Mouse (Mus musculus) heart, embryonic 15.5 days (tissue): ENCODE measurements around the gene Zdhhc22. TPM values are rescaled to one million over a fixed set of nuclear protein-coding genes. Genes with fewer than 3 reads are reported as not detected.

Source experiments
- ATAC-seq: fragments of 200-750 bp; cut with Nextera tagmentation; replicated peaks from 2 replicates; pipeline ENCODE4 v1.8.0; 2017; ENCODE audit warnings: low read depth, moderate TSS enrichment; ENCODE audit not compliant: insufficient number of reproducible peaks, insufficient read depth, low FRiP score
- H3K27ac ChIP-seq: fragments of 300-500 bp; sonication (generic); 2 replicates; pipeline ENCODE4 v1.5.1; 2015; ENCODE audit warnings: mild to moderate bottlenecking, inconsistent platforms
- H3K27me3 ChIP-seq: fragments of 300-500 bp; sonication (generic); 2 replicates; pipeline ENCODE4 v1.6.1; 2015; ENCODE audit warnings: inconsistent platforms
- H3K36me3 ChIP-seq: fragments of 300-500 bp; sonication (generic); 2 replicates; pipeline ENCODE4 v1.6.1; 2015; ENCODE audit warnings: mild to moderate bottlenecking, inconsistent platforms
- H3K4me1 ChIP-seq: fragments of 300-500 bp; sonication (generic); replicated peaks from 2 replicates; pipeline ENCODE4 v1.6.1; 2015; ENCODE audit warnings: inconsistent platforms
- H3K4me2 ChIP-seq: fragments of 300-500 bp; sonication (generic); 2 replicates; pipeline ENCODE4 v1.6.1; 2015; ENCODE audit warnings: inconsistent platforms, mild to moderate bottlenecking, moderate library complexity
- H3K4me3 ChIP-seq: fragments of 300-500 bp; sonication (generic); 2 replicates; pipeline ENCODE4 v1.5.1; 2015; ENCODE audit warnings: mild to moderate bottlenecking, inconsistent platforms
- H3K9ac ChIP-seq: fragments of 300-500 bp; sonication (generic); 2 replicates; pipeline ENCODE4 v1.6.1; 2015; ENCODE audit warnings: mild to moderate bottlenecking, inconsistent platforms
- H3K9me3 ChIP-seq: fragments of 300-500 bp; sonication (generic); replicated peaks from 2 replicates; pipeline ENCODE4 v1.6.1; 2016; ENCODE audit warnings: inconsistent platforms
- WGBS: fragments of 180-500 bp; shearing (Covaris S2); methylation state at CpG from one replicate; pipeline ENCODE4 v1.1.7; 2015; ENCODE audit warnings: mixed read lengths; 5-methylcytosine and 5-hydroxymethylcytosine counted together
- polyA plus RNA-seq: library from polyadenylated mRNA; unstranded; fragments of >200 nt; fragmentation: Nextera tagmentation; extraction: Ambion mirVana; gene quantifications from 2 replicates; pipeline ENCODE4 v1.2.1, GENCODE M21; 2015

Zdhhc22 gene
- polyA plus RNA-seq, 1 experiment from 2014 or later: not detected

DNA sequence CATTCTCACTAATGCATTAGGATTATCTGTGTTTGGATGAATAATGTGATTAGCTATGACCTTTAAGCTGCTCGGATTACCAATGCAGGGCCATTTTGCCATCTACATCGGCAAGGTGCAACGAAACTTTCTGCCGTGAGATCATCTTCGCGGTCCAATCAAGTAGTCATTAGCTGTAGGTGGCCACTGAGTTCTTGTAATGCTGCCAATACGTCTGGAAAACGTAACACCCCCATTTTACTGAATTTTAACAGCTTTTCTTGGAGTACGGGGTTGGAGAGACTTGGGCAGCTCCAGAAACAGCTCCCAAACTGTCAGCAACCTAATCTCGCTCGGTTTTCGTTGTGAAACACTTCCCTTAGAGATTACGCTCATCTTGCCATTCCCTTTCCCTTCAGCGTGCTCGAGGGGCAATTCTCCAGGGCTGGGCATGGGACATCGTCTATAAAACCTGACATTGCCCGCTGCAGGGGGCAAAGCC, 43.9 kb downstream of the Zdhhc22 start:
- 2% methylated on average over 17 of the region's 17 CpGs for WGBS
- no peaks in the 10 kb centered on the region for H3K36me3 ChIP-seq
- H3K4me2 ChIP-seq: peak overlapping the region; percentile 79
- H3K9me3 ChIP-seq: no peaks in the 10 kb centered on the region
- no peaks in the 10 kb centered on the region for H3K27me3 ChIP-seq
- peak overlapping the region; percentile 99 for H3K27ac ChIP-seq
- H3K9ac ChIP-seq: peak overlapping the region; percentile 77
- H3K4me1 ChIP-seq: peaks cover 43% of the 10 kb centered on the region
- H3K4me3 ChIP-seq: peak overlapping the region; percentile 67
- no peak for ATAC-seq

DNA sequence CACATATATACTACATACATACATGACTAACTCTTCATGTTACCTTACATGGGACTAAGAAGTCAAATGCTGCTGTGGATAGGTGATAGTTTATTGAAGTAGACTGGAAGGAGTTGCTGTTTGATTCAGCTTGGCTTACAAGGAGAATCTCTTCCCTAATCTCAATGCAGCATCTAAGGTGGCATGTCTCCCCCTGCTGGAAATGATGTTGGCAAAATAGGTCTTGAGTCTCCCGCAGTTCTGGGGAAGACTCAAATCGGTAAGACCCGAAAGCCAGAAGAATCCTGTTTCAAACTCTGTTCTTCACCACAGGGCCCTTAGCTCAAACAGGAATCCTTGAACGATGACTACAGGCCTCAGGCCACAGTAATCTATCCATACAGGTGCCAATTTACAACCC, 45.1 kb downstream of the Zdhhc22 start:
- H3K4me3 ChIP-seq: no peak overlapping the region
- H3K27ac ChIP-seq: no peak overlapping the region
- no peaks in the 10 kb centered on the region for H3K27me3 ChIP-seq
- no peaks in the 10 kb centered on the region for H3K9me3 ChIP-seq
- no peak overlapping the region for H3K4me2 ChIP-seq
- H3K4me1 ChIP-seq: peaks cover 47% of the 10 kb centered on the region
- WGBS: 15% methylated on average over 4 of the region's 4 CpGs
- no peak for ATAC-seq
- no peaks in the 10 kb centered on the region for H3K36me3 ChIP-seq
- H3K9ac ChIP-seq: no peak overlapping the region

DNA sequence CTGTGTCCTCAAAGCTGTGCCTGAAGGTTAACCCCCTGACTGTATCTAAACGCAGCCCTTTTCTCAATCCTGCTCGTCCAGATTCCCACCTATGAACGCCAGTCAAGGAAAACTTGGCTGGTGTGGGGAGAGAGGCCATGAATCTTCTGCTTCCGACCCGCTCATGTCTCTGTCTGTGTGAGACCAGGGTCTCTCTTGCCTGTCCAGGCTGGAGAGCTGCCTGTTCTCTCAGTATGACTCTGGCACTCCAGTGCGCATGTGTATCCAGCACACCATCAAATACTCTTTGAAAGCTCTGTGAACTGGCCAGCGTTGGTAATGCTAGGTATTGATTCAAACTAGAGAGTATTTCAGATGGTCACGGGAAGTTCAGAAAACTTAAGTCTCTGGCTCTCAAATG, 46.8 kb downstream of the Zdhhc22 start:
- H3K9me3 ChIP-seq: no peaks in the 10 kb centered on the region
- no peak overlapping the region for H3K4me2 ChIP-seq
- H3K9ac ChIP-seq: no peak overlapping the region
- no peaks in the 10 kb centered on the region for H3K36me3 ChIP-seq
- peaks cover 33% of the 10 kb centered on the region for H3K4me1 ChIP-seq
- WGBS: 84% methylated on average over 8 of the region's 8 CpGs
- no peaks in the 10 kb centered on the region for H3K27me3 ChIP-seq
- no peak for ATAC-seq
- H3K4me3 ChIP-seq: no peak overlapping the region
- H3K27ac ChIP-seq: no peak overlapping the region

DNA sequence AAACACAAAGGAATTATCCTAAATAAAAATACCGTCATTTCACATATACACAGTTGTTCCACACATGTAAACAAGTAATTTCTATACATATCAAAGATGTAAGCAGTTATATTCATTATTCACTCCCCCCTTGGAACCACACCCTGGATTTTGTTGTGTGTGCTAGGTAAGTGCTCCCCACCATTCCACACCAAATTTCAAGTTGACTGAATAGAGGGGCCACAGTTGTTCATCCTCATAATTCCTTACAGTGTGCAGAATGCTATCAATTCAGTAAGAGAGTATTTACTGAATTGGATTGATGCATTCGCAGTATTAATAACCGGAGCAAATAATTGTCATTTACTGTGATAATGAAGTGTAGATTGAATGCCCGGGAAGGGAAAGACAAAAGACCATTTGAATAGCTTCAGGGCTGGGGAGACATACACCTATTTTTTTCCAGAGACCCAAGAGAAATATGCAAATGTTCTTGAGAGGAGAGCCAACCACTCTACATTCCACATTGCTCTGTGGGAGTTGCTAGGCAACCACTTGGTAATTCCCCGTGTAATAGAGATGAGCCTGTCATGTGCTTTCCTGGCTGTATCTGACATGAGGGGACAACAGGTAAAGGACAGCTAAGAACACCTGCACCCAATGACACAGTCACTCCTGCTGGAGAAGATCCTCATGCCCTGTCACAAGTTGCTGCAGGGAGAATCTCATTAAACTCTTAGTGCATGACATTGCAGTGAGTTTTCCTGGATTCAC, 48.3 kb downstream of the Zdhhc22 start:
- H3K4me2 ChIP-seq: peak overlapping the region; percentile 26; the same call in 1 of the 2 replicates
- H3K36me3 ChIP-seq: no peaks in the 10 kb centered on the region
- no peaks in the 10 kb centered on the region for H3K9me3 ChIP-seq
- no peak overlapping the region for H3K4me3 ChIP-seq
- H3K4me1 ChIP-seq: peaks cover 24% of the 10 kb centered on the region
- ATAC-seq: no peak
- 0 out of 2 replicates have a peak overlapping the region, but pooled peaks have one; percentile 34 for H3K27ac ChIP-seq
- 49% methylated on average over 5 of the region's 5 CpGs for WGBS
- no peaks in the 10 kb centered on the region for H3K27me3 ChIP-seq
- no peak overlapping the region for H3K9ac ChIP-seq

DNA sequence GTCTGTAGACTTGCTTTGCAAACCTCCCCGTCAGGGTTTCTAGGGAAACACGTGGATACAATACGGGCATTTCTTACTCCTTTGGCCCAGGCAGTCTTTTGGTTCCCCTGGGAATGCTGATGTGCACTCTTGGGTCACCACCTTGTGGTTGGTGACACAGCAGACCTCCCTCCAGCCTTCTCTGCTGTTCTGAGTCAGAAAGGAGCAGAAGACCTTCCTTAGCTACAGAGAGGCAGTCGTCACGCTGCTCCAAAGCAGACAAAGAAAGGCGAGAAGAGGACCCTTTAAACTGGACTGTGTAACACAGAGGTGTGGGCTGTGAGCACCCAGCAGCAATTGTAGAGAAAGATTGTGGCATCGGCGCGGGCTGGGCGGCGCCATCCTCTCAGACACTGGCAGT, 49.1 kb downstream of the Zdhhc22 start:
- ATAC-seq: no peak
- Histone ChIP-seq H3K27me3 (no peaks in the 10 kb centered on the region), H3K4me3 (no peak overlapping the region), H3K9me3 (no peaks in the 10 kb centered on the region), H3K27ac (peak overlapping the region; percentile 48), H3K36me3 (no peaks in the 10 kb centered on the region), H3K4me2 (peak overlapping the region; percentile 12; the same call in 1 of the 2 replicates), H3K9ac (peak overlapping the region; percentile 11; the same call in 1 of the 2 replicates), H3K4me1 (peaks cover 23% of the 10 kb centered on the region)
- 38% methylated on average over 11 of the region's 11 CpGs for WGBS

DNA sequence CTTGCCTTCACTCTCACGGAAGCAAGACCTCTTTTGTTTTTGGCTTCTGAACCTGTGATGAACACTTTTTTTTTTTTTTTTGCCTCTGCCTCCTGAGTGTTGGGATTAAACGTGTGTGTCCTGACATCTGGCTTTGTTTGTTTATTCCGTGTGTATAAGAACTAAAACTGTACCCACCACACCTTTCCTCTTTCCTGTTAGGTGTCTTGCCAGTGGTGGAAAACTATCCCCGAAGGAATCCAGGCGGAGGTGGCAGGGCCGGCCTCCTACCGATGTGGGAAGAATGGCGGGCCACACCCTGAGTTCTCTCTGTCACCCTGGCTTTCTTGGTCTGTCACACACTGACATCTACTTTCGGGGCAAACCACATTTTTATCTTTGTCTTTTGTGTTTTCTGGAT, 51.7 kb downstream of the Zdhhc22 start:
- H3K36me3 ChIP-seq: no peaks in the 10 kb centered on the region
- peaks cover 15% of the 10 kb centered on the region for H3K4me1 ChIP-seq
- WGBS: 56% methylated on average over 9 of the region's 9 CpGs
- H3K9ac ChIP-seq: no peak overlapping the region
- H3K27me3 ChIP-seq: no peaks in the 10 kb centered on the region
- no peaks in the 10 kb centered on the region for H3K9me3 ChIP-seq
- H3K4me3 ChIP-seq: no peak overlapping the region
- H3K27ac ChIP-seq: no peak overlapping the region
- H3K4me2 ChIP-seq: no peak overlapping the region
- no peak for ATAC-seq

DNA sequence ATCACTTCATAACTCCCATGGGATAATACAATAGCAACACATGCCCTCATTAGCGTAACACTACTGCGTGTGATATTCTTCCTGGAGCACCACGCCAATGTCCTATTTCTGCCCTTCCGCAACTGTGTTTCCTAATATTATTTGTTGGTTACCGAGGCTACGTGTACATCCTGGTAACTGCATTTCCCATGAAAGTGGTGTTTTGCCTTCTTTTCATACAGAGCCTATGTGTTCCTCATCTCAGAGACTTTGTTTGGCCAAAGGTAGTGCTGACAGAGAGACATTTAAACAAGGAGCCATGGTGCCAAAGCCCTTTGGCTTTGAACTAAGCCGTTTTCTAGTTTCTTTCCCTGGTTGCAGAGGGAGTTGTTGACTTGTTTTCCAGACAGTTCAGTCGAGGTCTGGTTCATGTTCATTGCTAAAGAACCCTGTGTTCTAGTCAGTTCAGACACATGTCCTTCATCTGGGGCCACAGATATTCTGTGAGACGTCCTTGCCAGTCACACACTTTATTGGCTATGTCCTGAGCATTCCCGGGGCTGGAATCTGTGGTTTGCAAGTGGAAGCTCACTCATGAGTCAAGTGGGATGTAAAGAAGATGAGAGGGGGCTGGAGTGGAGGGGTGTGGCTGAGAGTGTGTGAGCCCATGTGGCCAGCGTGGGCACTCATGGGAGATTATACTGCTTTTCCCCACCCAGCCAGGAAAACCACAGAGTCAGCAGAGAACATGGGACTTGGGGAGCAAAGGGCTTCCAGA, 53.5 kb downstream of the Zdhhc22 start:
- no peak overlapping the region for H3K4me2 ChIP-seq
- H3K9ac ChIP-seq: no peak overlapping the region
- H3K27ac ChIP-seq: no peak overlapping the region
- H3K27me3 ChIP-seq: no peaks in the 10 kb centered on the region
- no peak for ATAC-seq
- no peaks in the 10 kb centered on the region for H3K9me3 ChIP-seq
- WGBS: 66% methylated on average over 11 of the region's 11 CpGs
- H3K4me1 ChIP-seq: peaks cover 16% of the 10 kb centered on the region
- no peaks in the 10 kb centered on the region for H3K36me3 ChIP-seq
- no peak overlapping the region for H3K4me3 ChIP-seq

DNA sequence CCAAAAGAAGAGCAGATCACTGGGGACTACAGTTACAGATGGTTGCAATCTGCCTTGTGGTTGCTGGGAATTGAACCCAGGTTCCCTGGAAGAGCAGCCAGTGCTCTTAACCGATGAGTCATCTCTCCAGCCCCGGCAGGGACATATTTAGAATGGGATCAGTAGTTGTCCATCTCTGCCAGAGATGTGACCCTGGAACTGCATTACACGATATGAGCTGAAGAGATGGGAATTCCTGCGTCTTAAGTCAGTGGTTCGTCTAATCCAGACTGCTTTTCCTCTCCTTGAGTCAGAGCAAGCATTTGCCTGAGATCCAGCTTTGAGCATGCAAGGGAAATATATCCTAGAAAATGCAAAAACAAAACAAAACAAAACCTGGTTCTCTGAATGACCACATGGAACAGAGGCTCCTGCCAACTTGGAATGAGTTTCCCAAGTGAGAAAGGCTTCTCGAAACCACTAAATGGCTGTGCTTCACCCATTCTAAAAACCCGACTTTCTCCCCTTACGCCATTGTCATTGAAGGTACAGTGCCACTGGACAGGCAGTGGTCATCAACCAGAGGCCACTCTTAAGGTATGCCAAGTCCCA, 54.4 kb downstream of the Zdhhc22 start:
- Histone ChIP-seq H3K27ac (no peak overlapping the region), H3K9me3 (no peaks in the 10 kb centered on the region), H3K36me3 (no peaks in the 10 kb centered on the region), H3K4me1 (peaks cover 10% of the 10 kb centered on the region), H3K27me3 (no peaks in the 10 kb centered on the region), H3K4me3 (no peak overlapping the region), H3K4me2 (no peak overlapping the region), H3K9ac (no peak overlapping the region)
- 65% methylated on average over 8 of the region's 8 CpGs for WGBS
- no peak for ATAC-seq

DNA sequence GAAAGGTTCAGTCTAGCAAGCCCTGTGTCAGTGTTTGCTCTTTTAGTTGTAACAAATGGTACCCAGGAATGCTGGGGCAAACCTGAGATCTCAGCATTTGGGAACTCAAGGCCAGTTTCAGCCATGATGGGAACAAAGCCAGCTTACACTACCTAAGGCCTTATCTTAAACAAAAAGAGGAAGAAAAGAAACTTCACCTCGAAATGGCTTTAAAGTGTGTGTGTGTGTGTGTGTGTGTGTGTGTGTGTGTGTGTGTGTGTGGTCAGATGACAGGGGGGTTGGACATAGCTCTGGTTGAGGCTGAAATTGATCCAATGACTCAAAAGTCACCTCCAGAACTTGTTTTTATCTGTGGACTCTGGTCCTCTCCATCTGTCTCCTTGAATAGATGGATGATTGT, 55.5 kb downstream of the Zdhhc22 start:
- Histone ChIP-seq H3K4me2 (no peak overlapping the region), H3K27ac (no peak overlapping the region), H3K9ac (no peak overlapping the region)

DNA sequence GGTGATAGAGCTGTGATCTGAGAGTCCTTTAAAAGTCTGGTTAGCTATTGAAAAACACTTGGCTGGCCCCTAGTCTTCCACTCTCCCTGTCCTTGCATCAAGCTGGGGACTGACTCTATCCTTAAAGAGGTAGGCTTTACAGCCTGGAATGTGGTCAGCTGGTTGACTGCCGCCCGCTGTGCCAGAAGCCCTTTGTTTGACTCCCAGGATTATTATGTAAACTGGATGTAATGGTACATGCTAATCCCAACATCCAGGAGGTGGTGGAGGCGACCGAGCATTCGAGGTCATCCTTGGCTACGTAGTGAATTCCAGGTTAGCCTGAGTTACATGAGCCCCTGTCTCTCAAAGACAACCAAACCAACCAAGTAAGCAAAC, 57.7 kb downstream of the Zdhhc22 start:
- Histone ChIP-seq H3K4me1 (peaks cover 10% of the 10 kb centered on the region), H3K27ac (no peak overlapping the region), H3K4me3 (no peak overlapping the region), H3K36me3 (no peaks in the 10 kb centered on the region), H3K27me3 (no peaks in the 10 kb centered on the region), H3K9me3 (no peaks in the 10 kb centered on the region), H3K4me2 (no peak overlapping the region), H3K9ac (no peak overlapping the region)
- WGBS: 47% methylated on average over 6 of the region's 6 CpGs
- no peak for ATAC-seq

More for the DNA sequence above, 55.5 kb downstream of the Zdhhc22 start:
- H3K4me1 ChIP-seq: peaks cover 10% of the 10 kb centered on the region
- H3K9me3 ChIP-seq: no peaks in the 10 kb centered on the region
- no peak overlapping the region for H3K4me3 ChIP-seq
- ATAC-seq: no peak
- H3K36me3 ChIP-seq: no peaks in the 10 kb centered on the region
- WGBS: 73% methylated on average over 1 of the region's 1 CpGs
- H3K27me3 ChIP-seq: no peaks in the 10 kb centered on the region

DNA sequence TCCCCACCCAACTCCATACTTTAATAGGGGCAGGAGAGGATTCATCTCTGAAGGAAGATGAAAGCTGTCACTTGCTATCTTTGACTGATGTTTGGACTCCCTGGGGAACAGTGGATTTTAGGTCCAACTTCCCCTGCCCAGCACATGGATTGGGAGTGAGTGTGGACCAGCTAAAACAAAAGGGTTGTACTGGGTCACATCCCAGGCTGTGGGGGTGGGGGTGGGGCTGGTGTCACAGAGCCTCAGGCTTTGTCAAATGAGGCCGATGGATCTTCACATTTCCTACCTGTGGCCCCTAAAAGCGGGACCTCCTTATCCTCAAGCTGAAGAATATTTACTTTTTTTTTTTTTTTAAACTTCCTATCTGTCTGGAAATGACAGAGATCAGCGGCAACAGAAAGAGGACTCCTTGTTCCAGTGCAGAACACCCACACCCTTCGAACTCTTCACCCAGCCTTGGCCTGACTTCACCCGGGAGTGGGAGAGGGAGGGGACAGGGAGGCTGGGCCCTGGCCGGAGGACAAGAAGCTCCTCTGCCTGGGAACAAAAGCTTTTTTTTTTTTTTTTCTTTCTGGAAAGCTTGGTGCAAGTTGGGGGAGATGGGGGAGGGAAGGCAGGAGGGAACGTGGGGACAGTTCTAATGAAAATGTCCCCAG, 58.2 kb downstream of the Zdhhc22 start:
- whole genome bisulfite sequencing: 19% methylated on average over 7 of the region's 7 CpGs
- Histone ChIP-seq H3K9me3 (no peaks in the 10 kb centered on the region), H3K4me3 (no peak overlapping the region), H3K4me2 (no peak overlapping the region), H3K27ac (no peak overlapping the region), H3K36me3 (no peaks in the 10 kb centered on the region), H3K27me3 (no peaks in the 10 kb centered on the region), H3K4me1 (peaks cover 10% of the 10 kb centered on the region), H3K9ac (no peak overlapping the region)
- no peak for ATAC-seq
